Mouse (Mus musculus) embryonic facial prominence, embryonic 11.5 days (tissue): ENCODE measurements around the gene Cnpy1. TPM values are rescaled to one million over a fixed set of nuclear protein-coding genes. Genes with fewer than 3 reads are reported as not detected.

Source experiments
- ATAC-seq: fragments of 200-750 bp; cut with Nextera tagmentation; replicated peaks from 2 replicates; pipeline ENCODE4 v1.8.0; 2017; ENCODE audit warnings: low read depth; ENCODE audit not compliant: insufficient number of reproducible peaks, low FRiP score, low TSS enrichment
- DNase-seq: peaks from one replicate; pipeline ENCODE4 v3.0.0-alpha.2; 2015; ENCODE audit warnings: low spot score
- H3K27ac ChIP-seq: fragments of 300-500 bp; sonication (generic); replicated peaks from 2 replicates; pipeline ENCODE4 v1.5.1; 2014; ENCODE audit warnings: mild to moderate bottlenecking, low read depth, low read length, control low read depth
- H3K27me3 ChIP-seq: fragments of 300-500 bp; sonication (generic); 2 replicates; pipeline ENCODE4 v1.6.1; 2014; ENCODE audit warnings: mild to moderate bottlenecking, low read length, moderate library complexity, mixed read lengths; ENCODE audit not compliant: control insufficient read depth, insufficient read depth
- H3K36me3 ChIP-seq: fragments of 300-500 bp; sonication (generic); replicated peaks from 2 replicates; pipeline ENCODE4 v1.6.1; 2014; ENCODE audit warnings: low read depth, mild to moderate bottlenecking, low read length, moderate library complexity, mixed read lengths; ENCODE audit not compliant: control insufficient read depth, insufficient read depth
- H3K4me1 ChIP-seq: fragments of 300-500 bp; sonication (generic); 2 replicates; pipeline ENCODE4 v1.6.1; 2014; ENCODE audit warnings: low read length, mixed read lengths; ENCODE audit not compliant: control insufficient read depth, insufficient read depth
- H3K4me2 ChIP-seq: fragments of 300-500 bp; sonication (generic); 2 replicates; pipeline ENCODE4 v1.6.1; 2014; ENCODE audit warnings: low read depth, mild to moderate bottlenecking, control low read depth, low read length, moderate library complexity
- H3K4me3 ChIP-seq: fragments of 300-500 bp; sonication (generic); 2 replicates; pipeline ENCODE4 v1.5.1; 2014; ENCODE audit warnings: low read depth, low read length, control low read depth
- H3K9ac ChIP-seq: fragments of 300-500 bp; sonication (generic); replicated peaks from 2 replicates; pipeline ENCODE4 v1.6.1; 2014; ENCODE audit warnings: mild to moderate bottlenecking, control low read depth, low read length
- H3K9me3 ChIP-seq: fragments of 300-500 bp; sonication (generic); replicated peaks from 2 replicates; pipeline ENCODE4 v1.6.1; 2016; ENCODE audit warnings: mild to moderate bottlenecking, low read length, inconsistent platforms, mixed read lengths; ENCODE audit not compliant: control insufficient read depth
- WGBS: fragments of 180-500 bp; shearing (Covaris S2); extraction: QIAGEN DNeasy Blood & Tissue Kit; methylation state at CpG from one replicate; pipeline ENCODE4 v1.1.7; 2014; 5-methylcytosine and 5-hydroxymethylcytosine counted together
- polyA plus RNA-seq: library from polyadenylated mRNA; unstranded; fragments of >200 nt; fragmentation: Nextera tagmentation; extraction: Ambion mirVana; gene quantifications from 2 replicates; pipeline ENCODE4 v1.2.1, GENCODE M21; 2014

The Cnpy1 gene
- polyA plus RNA-seq, 1 experiment from 2014 or later, result 13.5 TPM

DNA sequence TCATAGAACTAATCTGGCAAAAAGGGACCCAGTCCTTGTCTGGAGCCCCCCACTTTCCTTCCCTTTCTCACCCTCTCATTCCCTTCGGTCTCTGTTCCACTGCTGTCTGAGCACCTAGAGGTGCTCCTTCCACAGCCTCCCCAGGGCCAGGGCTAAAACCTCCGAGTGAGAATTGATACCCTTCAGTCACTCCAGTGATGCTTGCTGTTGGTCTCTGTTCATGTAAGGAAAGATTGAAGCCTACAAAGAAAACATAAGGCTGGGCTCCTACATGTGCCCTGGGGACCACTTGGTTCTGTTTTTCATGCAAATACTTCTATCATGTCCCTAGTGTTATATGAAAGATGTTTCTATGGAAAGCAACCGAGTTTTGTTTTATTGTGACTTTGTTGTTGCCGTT lies 69.6 kb downstream of the Cnpy1 start:
- WGBS, result 1% methylated on average over 4 of the region's 4 CpGs
- no peaks in the 10 kb centered on the region for H3K9me3 ChIP-seq
- H3K27me3 ChIP-seq, result peaks cover 77% of the 10 kb centered on the region
- H3K4me2 ChIP-seq, result no peak overlapping the region
- ATAC-seq, result no peak
- H3K4me1 ChIP-seq, result no peaks in the 10 kb centered on the region
- no peak for DNase-seq
- H3K27ac ChIP-seq, result no peak overlapping the region
- no peaks in the 10 kb centered on the region for H3K36me3 ChIP-seq
- no peak overlapping the region for H3K9ac ChIP-seq
- no peak overlapping the region for H3K4me3 ChIP-seq

GRCm38 (mm10) chr5:28175570-28175919 lies 70.1 kb downstream of the Cnpy1 start:
- no peak for DNase-seq
- Histone ChIP-seq H3K9me3 (no peaks in the 10 kb centered on the region), H3K27me3 (peaks cover 76% of the 10 kb centered on the region), H3K27ac (no peak overlapping the region), H3K4me1 (no peaks in the 10 kb centered on the region), H3K4me3 (no peak overlapping the region), H3K9ac (no peak overlapping the region), H3K36me3 (no peaks in the 10 kb centered on the region), H3K4me2 (no peak overlapping the region)
- no peak for ATAC-seq
- 2% methylated on average over 10 of the region's 10 CpGs for WGBS

- DNase-seq (no peak), ATAC-seq (no peak)
- WGBS, result 2% methylated on average over 24 of the region's 24 CpGs
Observed at GRCm38 (mm10) chr5:28174876-28175569, 70.6 kb downstream of the Cnpy1 start.

GRCm38 (mm10) chr5:28174086-28174485 lies 71.5 kb downstream of the Cnpy1 start:
- peaks cover 79% of the 10 kb centered on the region for H3K27me3 ChIP-seq
- H3K9ac ChIP-seq, result no peak overlapping the region
- no peaks in the 10 kb centered on the region for H3K4me1 ChIP-seq
- H3K9me3 ChIP-seq, result no peaks in the 10 kb centered on the region
- WGBS, result 1% methylated on average over 8 of the region's 9 CpGs
- H3K36me3 ChIP-seq, result no peaks in the 10 kb centered on the region
- no peak for ATAC-seq
- no peak overlapping the region for H3K4me3 ChIP-seq
- no peak overlapping the region for H3K27ac ChIP-seq
- no peak for DNase-seq
- H3K4me2 ChIP-seq, result no peak overlapping the region

More at GRCm38 (mm10) chr5:28174876-28175569, 70.6 kb downstream of the Cnpy1 start:
- Histone ChIP-seq H3K36me3 (no peaks in the 10 kb centered on the region), H3K27me3 (peaks cover 75% of the 10 kb centered on the region), H3K27ac (no peak overlapping the region), H3K4me1 (no peaks in the 10 kb centered on the region), H3K9ac (no peak overlapping the region), H3K4me3 (no peak overlapping the region), H3K9me3 (no peaks in the 10 kb centered on the region), H3K4me2 (no peak overlapping the region)

GRCm38 (mm10) chr5:28173674-28174073 lies 71.9 kb downstream of the Cnpy1 start:
- ATAC-seq, result no peak
- WGBS, result 0% methylated on average over 1 of the region's 1 CpGs
- Histone ChIP-seq H3K27ac (no peak overlapping the region), H3K9me3 (no peaks in the 10 kb centered on the region), H3K4me2 (no peak overlapping the region), H3K4me1 (no peaks in the 10 kb centered on the region), H3K9ac (no peak overlapping the region), H3K27me3 (peaks cover 78% of the 10 kb centered on the region), H3K4me3 (no peak overlapping the region), H3K36me3 (no peaks in the 10 kb centered on the region)
- no peak for DNase-seq

DNA sequence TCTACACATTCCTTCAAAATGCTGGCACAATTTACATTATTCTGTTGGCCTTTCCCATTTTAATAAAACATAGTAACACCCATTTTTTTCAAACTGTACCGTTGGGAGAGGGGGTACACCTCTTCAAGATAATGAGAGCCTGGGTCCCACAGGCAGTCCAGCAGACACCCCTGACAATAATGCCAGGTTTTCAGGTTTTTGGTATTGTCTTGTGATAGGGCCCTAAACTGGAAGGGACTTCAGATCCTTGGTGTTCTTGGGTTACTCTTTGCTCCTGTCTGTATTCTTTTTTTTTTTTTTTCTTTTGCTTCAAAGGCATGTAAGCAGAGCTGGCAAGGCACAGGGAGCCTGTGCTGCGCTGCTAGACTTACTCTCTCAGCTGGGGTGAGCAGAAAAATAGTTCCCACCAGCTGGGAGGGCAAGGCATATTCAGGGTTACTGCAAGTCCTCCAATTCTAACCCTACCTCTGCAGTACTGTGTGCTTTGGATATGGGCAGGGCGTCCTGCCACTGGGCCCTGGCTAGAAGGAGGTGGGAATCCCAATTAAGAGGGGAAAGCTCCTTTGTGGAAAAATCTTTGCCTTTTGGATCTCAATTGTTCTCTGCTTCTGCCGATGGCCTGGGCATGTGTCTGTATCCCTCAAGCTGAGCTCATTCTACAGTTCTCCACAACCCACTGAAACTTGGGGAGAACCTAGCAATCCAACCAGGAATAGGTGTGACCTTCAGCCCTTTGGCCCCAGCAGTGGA lies 72.5 kb downstream of the Cnpy1 start:
- WGBS, result 1% methylated on average over 4 of the region's 4 CpGs
- H3K27ac ChIP-seq, result no peak overlapping the region
- no peak for DNase-seq
- no peak overlapping the region for H3K4me2 ChIP-seq
- no peak overlapping the region for H3K4me3 ChIP-seq
- H3K9ac ChIP-seq, result no peak overlapping the region
- H3K27me3 ChIP-seq, result peaks cover 76% of the 10 kb centered on the region
- no peaks in the 10 kb centered on the region for H3K4me1 ChIP-seq
- H3K36me3 ChIP-seq, result no peaks in the 10 kb centered on the region
- H3K9me3 ChIP-seq, result no peaks in the 10 kb centered on the region
- no peak for ATAC-seq

DNA sequence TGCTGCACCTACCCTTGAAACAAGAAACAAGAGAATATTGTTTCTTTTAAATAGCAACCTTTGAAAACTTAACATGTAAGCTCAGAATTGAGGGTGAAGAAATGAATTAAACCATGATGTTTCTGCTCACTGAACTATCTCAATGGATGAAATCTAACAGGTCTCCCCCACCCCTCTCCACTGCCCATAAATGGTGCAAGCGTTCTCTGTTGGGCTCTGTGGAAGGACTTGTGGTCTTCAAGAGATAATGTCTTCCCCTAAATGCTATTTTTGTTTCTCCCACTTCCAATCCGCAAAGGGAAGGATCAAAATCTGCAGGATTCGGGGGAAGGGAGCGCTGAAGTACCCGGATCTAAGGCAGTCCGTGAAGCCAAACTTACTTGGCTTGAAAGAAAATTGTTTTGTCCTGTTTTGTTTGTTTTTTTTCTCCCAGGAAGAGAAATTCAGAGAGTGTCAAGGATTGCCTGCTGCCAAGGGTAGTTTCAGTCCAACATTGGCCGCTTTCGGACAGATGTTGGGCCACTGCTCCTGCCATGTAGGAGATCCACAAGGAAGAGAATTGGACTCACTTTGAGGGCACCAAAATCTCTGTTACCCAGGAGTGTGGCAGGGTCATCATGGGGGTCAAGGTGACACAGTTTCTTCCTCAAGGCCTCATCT lies 73.2 kb downstream of the Cnpy1 start:
- Histone ChIP-seq H3K27me3 (peaks cover 70% of the 10 kb centered on the region), H3K4me2 (no peak overlapping the region), H3K27ac (no peak overlapping the region), H3K4me3 (no peak overlapping the region), H3K9ac (no peak overlapping the region), H3K36me3 (no peaks in the 10 kb centered on the region), H3K4me1 (no peaks in the 10 kb centered on the region), H3K9me3 (no peaks in the 10 kb centered on the region)
- no peak for DNase-seq
- no peak for ATAC-seq
- 2% methylated on average over 8 of the region's 8 CpGs for WGBS

- H3K36me3 ChIP-seq, result no peaks in the 10 kb centered on the region
- no peak overlapping the region for H3K27ac ChIP-seq
- no peak for ATAC-seq
- H3K4me2 ChIP-seq, result no peak overlapping the region
- peaks cover 1% of the 10 kb centered on the region; the same call in 1 of the 2 replicates for H3K4me1 ChIP-seq
- H3K9ac ChIP-seq, result no peak overlapping the region
- H3K27me3 ChIP-seq, result peaks cover 66% of the 10 kb centered on the region
- DNase-seq, result no peak
- H3K4me3 ChIP-seq, result no peak overlapping the region
- WGBS, result 9% methylated on average over 5 of the region's 5 CpGs
- H3K9me3 ChIP-seq, result no peaks in the 10 kb centered on the region
Observed at GRCm38 (mm10) chr5:28171667-28172066, 73.9 kb downstream of the Cnpy1 start.
